Mouse (Mus musculus) ES-Bruce4 (cell line): ENCODE data around the gene Cdc42bpa. TPM values are rescaled to one million over a fixed set of nuclear protein-coding genes. Genes with fewer than 3 reads are reported as not detected.
A peak's percentile ranks its signal among the peaks of the same experiment; 100 is the strongest.

Experiments
- H3K27ac ChIP-seq: 2 replicates; pipeline ENCODE4 v1.5.1; 2012; ENCODE audit warnings: low read length, inconsistent platforms; ENCODE audit not compliant: insufficient read depth
- H3K27me3 ChIP-seq: 2 replicates; pipeline ENCODE4 v1.6.1; 2012; ENCODE audit warnings: mild to moderate bottlenecking, low read length, inconsistent platforms; ENCODE audit not compliant: control insufficient read depth, poor library complexity, insufficient read depth, severe bottlenecking
- H3K36me3 ChIP-seq: 2 replicates; pipeline ENCODE4 v1.6.1; 2012; ENCODE audit warnings: inconsistent platforms, mild to moderate bottlenecking, low read length, moderate library complexity; ENCODE audit not compliant: control insufficient read depth, poor library complexity, insufficient read depth, severe bottlenecking
- H3K4me1 ChIP-seq: one replicate; pipeline ENCODE4 v1.8.1; 2011; ENCODE audit warnings: low read length; ENCODE audit not compliant: control insufficient read depth, insufficient read depth
- H3K4me3 ChIP-seq: 2 replicates; pipeline ENCODE4 v1.5.1; 2011; ENCODE audit warnings: low read depth, mild to moderate bottlenecking, low read length
- H3K9ac ChIP-seq: 2 replicates; pipeline ENCODE4 v1.6.1; 2012; ENCODE audit warnings: low read depth, mild to moderate bottlenecking, inconsistent platforms; ENCODE audit not compliant: poor library complexity, severe bottlenecking
- H3K9me3 ChIP-seq: replicated peaks from 2 replicates; pipeline ENCODE4 v1.6.1; 2012; ENCODE audit warnings: mild to moderate bottlenecking, low read length, inconsistent platforms; ENCODE audit not compliant: control insufficient read depth, poor library complexity, insufficient read depth, severe bottlenecking
- CTCF ChIP-seq: IDR thresholded peaks from one replicate; pipeline ENCODE4 v1.8.1; 2011; ENCODE audit warnings: low read depth, low read length
- EP300 ChIP-seq: IDR thresholded peaks from 2 replicates; pipeline ENCODE4 v1.6.1; 2011; ENCODE audit warnings: low read depth, low read length; ENCODE audit not compliant: insufficient read depth
- POLR2A ChIP-seq: IDR thresholded peaks from one replicate; pipeline ENCODE4 v1.8.1; 2011; ENCODE audit warnings: low read length; ENCODE audit not compliant: insufficient read depth
- polyA plus RNA-seq: library from polyadenylated mRNA; stranded (reverse); fragments of >200 nt; gene quantifications from 2 replicates; pipeline ENCODE4 v1.2.4, GENCODE M21; 2011; ENCODE audit warnings: low read depth; ENCODE audit not compliant: missing spikeins, insufficient read depth, insufficient read length

Cdc42bpa gene
- polyA plus RNA-seq, 1 experiment = 39.3 TPM

- Histone ChIP-seq H3K36me3 (no peaks in the 10 kb centered on the region), H3K27me3 (no peaks in the 10 kb centered on the region), H3K27ac (no peak within 1 kb of the TSS), H3K9me3 (0 out of 2 replicates have a peak, but pooled peaks cover 1% of the 10 kb centered on the region), H3K4me3 (no peak within 1 kb of the TSS), H3K9ac (no peak within 1 kb of the TSS), H3K4me1 (no peaks in the 10 kb centered on the region)
- TF ChIP-seq EP300 (no peak), POLR2A (no peak), CTCF (no peak)
Observed at GRCm38 (mm10) chr1:180198959-180199714, 238.9 kb downstream of the Cdc42bpa start, which contains the start of gene Coq8a. Coq8a (minus strand) TSS chr1:180199602.

DNA sequence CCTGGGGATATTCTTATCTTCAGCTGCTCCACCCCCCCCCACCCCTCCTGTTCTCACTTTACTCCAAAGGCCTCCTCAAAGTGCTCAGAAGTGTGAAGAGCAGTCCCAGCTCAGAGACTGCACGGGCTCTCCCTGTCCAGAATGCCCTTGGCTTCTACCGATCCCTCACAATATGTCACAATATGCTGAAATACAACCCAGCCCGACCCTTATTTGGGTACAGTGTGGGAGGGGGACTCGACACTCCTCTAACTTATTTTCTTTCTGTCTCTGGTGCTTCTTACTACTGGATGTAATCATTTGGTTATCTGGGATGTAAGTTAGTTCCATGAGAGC lies 239.4 kb downstream of the Cdc42bpa start:
- Histone ChIP-seq H3K27me3 (no peaks in the 10 kb centered on the region), H3K4me1 (no peaks in the 10 kb centered on the region), H3K4me3 (no peak overlapping the region), H3K27ac (no peak overlapping the region), H3K9ac (no peak overlapping the region), H3K36me3 (no peaks in the 10 kb centered on the region), H3K9me3 (0 out of 2 replicates have a peak, but pooled peaks cover 3% of the 10 kb centered on the region)
- TF ChIP-seq CTCF (no peak), EP300 (no peak), POLR2A (no peak)

DNA sequence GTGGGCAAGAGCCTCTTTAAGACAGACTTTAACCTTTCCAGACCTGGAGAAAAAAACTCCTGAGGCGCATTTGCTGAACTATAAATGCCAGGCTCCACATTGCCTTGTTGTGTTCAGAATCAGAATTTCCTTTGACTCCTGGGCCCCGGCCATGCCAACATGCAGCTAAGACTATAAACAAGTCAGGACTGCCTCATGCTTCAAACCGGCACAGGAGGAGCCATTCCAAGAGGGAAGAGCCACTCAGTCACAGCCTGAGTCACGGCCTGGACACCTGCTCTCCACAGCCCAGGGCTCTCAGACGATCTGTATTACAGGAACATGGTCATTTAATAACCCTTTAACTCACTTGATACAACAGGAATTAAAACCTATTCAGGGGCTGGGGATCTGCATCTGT lies 240.4 kb downstream of the Cdc42bpa start:
- H3K9ac ChIP-seq = no peak overlapping the region
- H3K4me3 ChIP-seq = no peak overlapping the region
- H3K36me3 ChIP-seq = no peaks in the 10 kb centered on the region
- 0 out of 2 replicates have a peak, but pooled peaks cover 3% of the 10 kb centered on the region for H3K9me3 ChIP-seq
- H3K27ac ChIP-seq = no peak overlapping the region
- no peaks in the 10 kb centered on the region for H3K27me3 ChIP-seq
- no peaks in the 10 kb centered on the region for H3K4me1 ChIP-seq
- TF ChIP-seq CTCF (no peak), POLR2A (no peak), EP300 (no peak)

DNA sequence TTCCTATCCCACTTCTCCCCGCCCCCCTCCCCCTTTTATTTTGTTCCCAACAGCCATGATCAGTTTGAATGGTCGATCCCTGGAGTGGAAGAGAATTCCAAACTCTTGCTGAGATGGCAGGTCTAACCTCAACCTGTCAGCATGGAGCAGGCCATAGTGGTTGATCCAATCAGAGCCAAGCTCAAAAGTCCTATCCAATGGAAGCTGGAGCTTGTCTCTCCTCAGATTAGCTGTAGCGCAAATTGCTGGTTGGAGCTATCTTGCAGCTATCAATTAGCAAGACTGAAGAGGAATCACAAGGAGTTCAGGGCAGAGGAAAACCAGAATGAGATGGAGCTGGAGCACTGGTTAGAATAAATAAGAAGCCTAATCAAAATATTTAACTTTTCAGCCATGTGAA lies 248.1 kb downstream of the Cdc42bpa start:
- 0 out of 2 replicates have a peak, but pooled peaks cover 3% of the 10 kb centered on the region for H3K9me3 ChIP-seq
- H3K36me3 ChIP-seq = no peaks in the 10 kb centered on the region
- H3K4me3 ChIP-seq = no peak overlapping the region
- no peak overlapping the region for H3K27ac ChIP-seq
- no peak for TF ChIP-seq CTCF
- no peak for TF ChIP-seq EP300
- no peak for TF ChIP-seq POLR2A
- peaks cover 7% of the 10 kb centered on the region for H3K4me1 ChIP-seq
- no peaks in the 10 kb centered on the region for H3K27me3 ChIP-seq
- H3K9ac ChIP-seq = no peak overlapping the region

DNA sequence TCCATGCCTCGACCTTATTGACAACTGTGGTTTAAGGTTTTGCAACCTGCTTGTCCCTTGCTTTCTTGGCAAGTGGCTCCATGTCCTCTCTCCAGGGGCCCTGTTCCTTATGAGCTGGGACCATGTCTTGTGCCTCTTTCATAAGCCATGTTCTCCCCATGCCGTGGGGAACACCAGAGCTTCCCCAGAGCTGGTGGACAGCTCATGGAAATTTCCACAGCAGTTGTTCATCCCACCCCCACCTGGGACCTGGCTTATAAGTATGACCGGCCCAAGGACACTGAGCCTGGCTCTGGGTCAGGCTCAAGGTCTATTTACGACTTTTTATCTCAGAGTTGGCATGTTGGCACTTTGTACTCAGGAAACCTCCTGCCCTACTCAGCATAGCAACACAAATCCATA lies 249.8 kb downstream of the Cdc42bpa start:
- Histone ChIP-seq H3K4me1 (peaks cover 7% of the 10 kb centered on the region), H3K27ac (no peak overlapping the region), H3K4me3 (no peak overlapping the region), H3K9me3 (no peaks in the 10 kb centered on the region), H3K9ac (no peak overlapping the region), H3K36me3 (no peaks in the 10 kb centered on the region), H3K27me3 (no peaks in the 10 kb centered on the region)
- TF ChIP-seq CTCF (no peak), EP300 (no peak), POLR2A (no peak)

DNA sequence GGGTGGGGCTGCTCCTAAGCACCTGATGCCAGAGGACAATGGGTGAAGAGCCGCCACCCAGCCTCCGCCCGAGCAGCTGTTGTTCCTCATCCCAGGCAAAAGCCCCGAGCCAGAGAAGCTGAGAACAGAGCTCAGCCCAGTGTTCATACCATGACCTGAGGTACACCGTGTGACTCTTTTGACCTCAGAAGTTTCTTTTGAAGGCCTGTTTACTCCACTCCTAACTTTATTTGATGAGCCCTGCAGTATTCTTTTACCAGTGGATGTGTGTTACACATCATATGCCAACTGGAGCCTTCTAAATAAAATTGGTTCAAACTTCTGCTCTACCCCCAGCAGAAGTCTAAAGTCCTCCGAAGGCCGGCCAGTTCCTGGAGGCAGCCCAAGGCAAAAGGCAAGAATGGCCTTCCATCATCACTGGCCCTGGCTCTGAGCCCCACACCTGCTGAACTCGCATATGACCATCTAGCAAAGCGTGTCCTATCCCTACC lies 250.6 kb downstream of the Cdc42bpa start:
- Histone ChIP-seq H3K27ac (0 out of 2 replicates have a peak overlapping the region, but pooled peaks have one; percentile 3), H3K4me1 (peaks cover 7% of the 10 kb centered on the region), H3K9me3 (no peaks in the 10 kb centered on the region), H3K9ac (no peak overlapping the region), H3K4me3 (no peak overlapping the region), H3K27me3 (no peaks in the 10 kb centered on the region), H3K36me3 (no peaks in the 10 kb centered on the region)
- TF ChIP-seq CTCF (no peak), EP300 (peak; percentile 84), POLR2A (no peak)
